Mouse (Mus musculus) 3134 (cell line): Measurements from ENCODE around the gene Hils1.

Experiments
- DNase-seq: peaks from one replicate; pipeline ENCODE4 v3.0.0-alpha.2; 2011; ENCODE audit warnings: low spot score; ENCODE audit not compliant: insufficient read length; ENCODE audit errors: extremely low read depth

Gene Hils1

GRCm38 (mm10) chr11:94952169-94952568 is 15.2 kb upstream of the Hils1 start:
- no peak for DNase-seq

DNA sequence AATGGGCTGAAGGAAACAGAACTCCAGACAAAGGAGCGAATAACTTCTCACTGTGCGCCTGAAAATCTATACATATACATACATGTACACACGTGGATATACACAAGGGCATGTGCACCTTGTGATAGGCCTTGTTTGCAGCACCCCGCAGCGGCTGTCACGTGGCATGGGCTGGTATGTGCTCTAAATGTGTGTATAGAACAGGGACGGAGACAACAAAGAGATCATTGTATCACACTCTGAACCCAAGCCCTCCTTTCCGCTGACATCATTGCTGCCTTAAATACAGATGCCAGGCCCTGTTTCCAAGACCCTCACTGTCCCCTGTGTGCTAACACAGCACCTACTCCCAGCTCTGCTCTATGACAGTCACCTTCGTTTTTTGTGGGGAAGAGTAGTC is 12.3 kb upstream of the Hils1 start:
- no peak for DNase-seq

DNA sequence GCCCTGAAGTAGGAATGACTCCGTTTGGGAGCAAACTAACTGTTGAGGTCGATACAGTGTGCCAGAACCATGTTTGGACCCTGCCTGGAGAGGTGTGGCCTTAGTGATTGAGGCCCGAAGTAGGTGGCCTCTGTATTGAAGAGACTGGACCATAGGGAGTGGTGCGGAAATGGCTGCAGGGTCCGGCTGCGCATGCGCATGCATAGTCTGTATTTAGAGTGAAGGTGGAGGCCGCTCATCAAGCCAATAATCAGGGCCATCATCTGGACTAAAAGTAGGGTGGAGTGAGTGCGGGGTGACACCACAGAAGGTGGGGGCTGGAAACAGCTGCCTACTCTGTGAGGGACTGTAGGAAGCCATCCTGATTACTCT is 9.7 kb upstream of the Hils1 start:
- no peak for DNase-seq

DNA sequence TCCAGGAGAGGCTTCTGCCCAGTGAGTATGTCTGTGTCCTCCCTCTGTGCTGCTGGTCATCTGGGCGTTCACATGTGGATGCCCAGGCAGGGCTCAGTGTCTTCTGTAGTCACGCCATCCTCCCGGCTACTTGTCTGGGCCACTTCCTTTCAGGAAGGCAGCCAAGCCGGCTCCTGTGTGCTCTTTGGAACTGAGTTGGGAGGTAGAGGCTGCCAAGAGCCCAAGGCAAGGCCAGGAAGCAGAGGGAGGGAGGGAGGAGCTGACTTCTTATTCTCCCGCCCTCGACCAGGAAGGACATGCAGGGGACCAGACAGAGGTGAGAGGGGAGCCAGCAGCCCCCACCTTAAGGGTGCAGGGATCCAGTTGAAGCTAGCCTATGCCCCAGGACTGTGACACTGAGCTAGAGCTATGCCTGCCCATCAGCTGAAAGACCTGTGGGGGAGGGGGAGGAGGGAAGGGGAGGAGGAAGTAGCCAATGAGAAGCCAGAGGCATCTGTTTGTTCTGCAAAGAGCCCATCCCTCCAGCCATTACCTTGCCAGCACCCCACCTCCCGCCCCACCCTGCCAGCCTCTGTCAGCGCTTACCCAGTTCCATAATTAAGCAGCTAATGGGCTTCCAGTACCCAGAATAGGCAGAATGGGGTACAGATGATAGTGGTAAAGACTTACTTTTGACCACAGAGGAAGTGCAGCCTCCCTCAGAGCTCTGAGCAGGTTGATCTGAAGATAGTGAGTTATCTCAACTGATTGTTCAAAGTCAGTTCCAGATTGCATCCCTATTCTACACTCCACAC is 9.1 kb upstream of the Hils1 start:
- DNase-seq = peak; percentile 94

DNA sequence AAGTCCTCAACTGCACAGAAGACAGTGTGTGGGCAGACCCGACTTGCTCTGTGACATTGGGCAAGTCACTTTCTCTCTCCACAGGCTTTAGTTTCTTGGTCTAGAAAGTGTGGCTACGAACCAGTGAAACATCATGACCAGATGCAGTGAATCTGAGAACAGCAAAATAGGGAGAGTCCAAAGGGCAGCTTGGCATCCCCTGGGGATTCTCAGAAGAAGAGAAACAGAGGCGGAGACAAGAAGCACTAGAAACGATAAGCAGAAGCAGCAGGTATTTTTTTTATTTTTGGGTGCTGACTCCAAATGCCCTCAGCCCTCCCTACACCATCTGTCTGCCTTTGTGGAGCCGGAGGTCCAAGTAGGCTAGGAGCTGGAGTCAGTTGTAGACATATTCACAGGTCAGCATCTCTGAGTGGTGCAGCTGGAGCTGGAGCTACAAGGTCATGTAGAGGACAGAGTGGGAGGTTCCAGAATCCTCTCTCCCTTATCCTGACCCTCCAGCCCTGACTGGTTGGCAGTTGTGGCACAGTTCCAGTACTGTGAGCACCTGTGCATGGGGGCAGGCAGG is 4.8 kb upstream of the Hils1 start:
- no peak for DNase-seq

GRCm38 (mm10) chr11:94968187-94968586 is 794 bp downstream of the Hils1 start:
- DNase-seq = no peak

- peak; percentile 57 for DNase-seq
Observed at GRCm38 (mm10) chr11:94969709-94970108, 2.3 kb downstream of the Hils1 start.

DNA sequence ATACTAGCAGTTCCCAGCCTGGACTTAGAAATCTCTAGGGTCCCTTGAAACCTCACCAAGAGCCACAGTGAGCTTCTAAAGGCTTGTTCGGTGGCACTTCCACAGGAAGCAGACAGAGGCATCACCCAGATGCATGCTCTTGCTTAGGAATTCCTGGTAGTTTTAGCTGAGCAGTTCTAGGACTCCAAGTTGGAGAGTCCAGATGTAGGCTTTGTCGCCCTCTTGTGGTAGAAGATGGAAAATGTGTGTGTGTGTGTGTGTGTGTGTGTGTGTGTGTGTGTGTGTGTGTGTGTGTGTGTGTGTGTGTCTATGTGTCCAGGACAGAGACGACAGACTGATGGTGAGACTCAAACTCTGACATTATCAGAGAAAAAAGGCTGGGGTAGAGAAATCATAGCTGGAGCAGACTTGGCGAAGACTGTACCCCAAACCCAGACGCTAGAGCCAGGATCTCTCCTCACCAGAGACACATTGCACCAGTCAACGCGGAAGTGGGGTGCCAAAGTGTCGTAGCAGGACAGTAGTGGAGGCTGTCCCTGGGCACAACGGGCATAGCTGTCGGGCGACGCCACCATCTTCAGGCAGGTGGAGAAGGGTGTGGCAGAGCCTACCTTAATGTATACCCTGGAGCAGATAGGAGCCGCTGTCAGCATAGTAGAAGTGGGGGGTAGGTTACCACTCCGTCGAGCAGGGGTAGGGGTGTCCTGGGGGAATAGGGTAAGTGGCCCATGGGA is 3.0 kb downstream of the Hils1 start:
- DNase-seq = peak; percentile 68

- no peak for DNase-seq
Observed at GRCm38 (mm10) chr11:94971895-94972615, 4.7 kb downstream of the Hils1 start.

- no peak for DNase-seq
Observed at GRCm38 (mm10) chr11:94972887-94973286, 5.5 kb downstream of the Hils1 start.

GRCm38 (mm10) chr11:94973313-94973712 is 5.9 kb downstream of the Hils1 start:
- no peak for DNase-seq

- DNase-seq = no peak
Observed at GRCm38 (mm10) chr11:94974951-94975350, 7.6 kb downstream of the Hils1 start.

DNA sequence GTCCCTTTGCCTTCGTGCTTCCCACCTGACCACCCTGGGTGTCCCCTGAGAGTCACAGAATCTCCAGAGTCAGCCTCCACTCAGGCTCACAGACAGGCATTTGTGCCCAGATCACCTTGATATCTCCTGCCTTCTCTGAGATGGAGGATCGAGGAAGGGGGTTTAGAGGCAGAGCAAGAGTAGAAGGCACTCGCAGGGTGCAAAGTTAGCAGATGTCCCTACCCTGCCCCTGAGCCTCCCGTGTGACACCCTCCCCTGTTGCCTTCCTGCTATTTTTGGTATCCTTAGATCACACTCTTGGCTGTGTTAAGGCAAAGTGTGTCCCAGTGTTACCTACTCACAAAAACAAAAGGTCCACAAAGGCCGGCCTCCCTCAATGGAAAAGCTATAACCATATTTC is 8.8 kb downstream of the Hils1 start, which contains the start of gene Sgca:
Gene Sgca, minus strand, starts transcription at position 129 of the 400 bp plus-strand sequence.
- no peak for DNase-seq

DNA sequence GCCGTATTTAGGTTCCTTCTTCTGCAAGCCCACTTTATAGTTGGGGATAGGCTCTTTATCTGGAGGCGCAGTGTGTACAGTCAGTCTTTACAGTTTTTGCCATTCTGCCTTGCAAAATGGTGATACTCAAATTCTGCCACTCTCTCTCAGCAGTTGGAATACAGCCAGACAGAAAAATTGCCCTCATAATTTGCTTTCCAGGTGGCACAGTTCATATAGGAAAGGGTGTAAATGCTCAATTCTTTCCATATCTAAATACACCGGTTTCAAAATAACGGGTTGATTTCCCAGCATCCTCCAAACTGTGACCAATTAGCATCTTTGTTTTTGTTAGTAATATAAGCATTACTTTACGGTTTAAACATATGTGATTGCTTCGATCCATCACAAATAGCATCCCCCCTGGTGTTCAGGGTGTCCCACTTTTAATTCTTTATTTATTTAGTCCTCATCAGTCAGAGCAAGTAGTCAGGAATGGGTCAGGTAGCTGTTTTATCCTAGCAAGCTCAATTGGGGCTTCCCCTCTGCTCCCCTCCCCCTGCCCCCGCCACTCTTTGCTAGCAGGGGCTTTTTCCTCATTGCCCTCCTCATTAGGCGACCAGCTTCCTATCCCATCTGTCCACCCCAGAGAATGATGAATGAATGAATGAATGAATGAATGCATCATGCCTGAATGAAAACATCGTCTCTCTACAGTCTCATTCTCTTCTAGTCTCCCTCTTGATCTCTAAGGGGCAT is 11.0 kb downstream of the Hils1 start:
- DNase-seq = no peak

DNA sequence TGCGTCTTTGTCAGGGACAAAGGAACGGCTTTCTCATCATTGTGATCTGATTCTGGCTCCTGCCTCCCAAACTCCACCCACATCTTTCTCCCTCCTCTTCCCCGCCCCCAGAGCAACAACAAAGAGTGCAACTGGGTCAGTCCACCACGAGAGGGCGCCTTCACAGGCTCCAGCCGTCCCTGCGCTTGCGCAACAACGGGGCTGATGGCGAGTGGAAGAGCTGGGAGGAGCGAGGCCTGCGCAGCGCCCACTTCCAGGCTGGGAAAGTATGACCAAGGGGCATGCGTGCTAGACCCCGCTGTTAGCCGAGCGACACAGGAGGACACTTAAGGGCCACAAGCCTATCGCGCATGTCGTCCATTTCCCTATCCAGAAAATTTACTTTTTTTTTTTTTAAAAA is 11.6 kb downstream of the Hils1 start:
- peak; percentile 89 for DNase-seq

GRCm38 (mm10) chr11:94979462-94980179 is 12.2 kb downstream of the Hils1 start:
- no peak for DNase-seq

GRCm38 (mm10) chr11:94985140-94985539 is 17.7 kb downstream of the Hils1 start:
- DNase-seq = no peak

DNA sequence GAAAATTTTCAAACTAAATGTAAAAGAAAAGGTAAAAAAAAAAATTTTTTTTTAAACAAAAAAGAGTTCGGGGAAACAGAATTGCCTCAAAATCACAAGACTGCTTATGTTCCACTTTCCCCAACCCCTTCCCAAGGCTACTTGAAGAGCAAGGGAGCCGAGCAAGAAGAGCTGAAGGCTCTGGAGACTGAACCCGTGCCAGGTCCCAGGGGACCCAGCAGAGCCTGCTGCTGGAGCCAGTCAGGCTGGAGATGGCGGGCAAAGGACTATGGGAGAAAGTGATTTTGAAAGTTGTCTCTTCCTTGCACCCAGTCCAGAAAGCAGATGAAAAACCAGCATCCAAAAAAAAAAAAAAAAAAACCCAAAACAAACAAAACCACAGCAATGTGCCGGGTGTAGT is 18.4 kb downstream of the Hils1 start:
- no peak for DNase-seq

DNA sequence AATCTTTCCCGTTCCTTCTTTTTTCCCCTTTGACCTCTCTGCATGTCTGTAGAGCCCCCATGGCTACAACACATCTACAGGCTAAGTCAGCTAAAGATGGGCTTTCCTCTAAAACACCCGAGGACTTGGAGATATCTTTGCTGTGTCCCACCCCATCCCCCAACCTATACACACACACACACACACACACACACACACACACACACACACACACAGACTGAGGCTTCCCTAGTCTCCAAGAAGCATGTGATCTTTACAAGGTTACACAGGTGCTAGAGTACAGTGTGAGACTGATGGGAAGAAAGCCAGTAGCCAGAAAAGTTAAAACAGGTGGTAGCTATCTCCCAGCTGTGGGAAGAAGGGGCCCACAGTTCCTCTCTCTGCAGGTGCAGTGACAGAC is 19.0 kb downstream of the Hils1 start:
- no peak for DNase-seq

DNA sequence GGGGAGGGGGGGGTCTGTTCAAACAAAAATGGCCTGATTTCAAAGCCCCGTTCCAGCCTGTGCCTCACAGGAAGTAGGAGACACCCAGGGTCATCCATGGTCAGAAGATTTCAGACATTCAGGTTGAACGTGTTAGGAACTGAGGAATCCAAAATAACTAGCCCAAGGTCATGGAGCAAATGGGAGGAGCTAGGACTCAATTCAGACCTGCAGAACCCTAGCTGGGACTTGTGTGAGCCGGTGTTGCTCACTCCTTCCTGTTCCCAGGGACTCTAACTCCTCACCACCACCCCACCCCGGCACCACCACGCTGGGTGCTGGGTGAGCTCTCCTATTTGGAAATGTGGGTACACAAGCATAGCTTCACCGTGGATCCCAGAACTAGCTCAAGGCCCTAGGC is 19.9 kb downstream of the Hils1 start:
- DNase-seq = no peak
